Mouse (Mus musculus) spleen, postnatal 10 days (tissue): ENCODE data around the gene Hmgb1.

Source experiments
- DNase-seq, 2 experiments: peaks; one replicate each; pipeline ENCODE4 v3.0.0; 2021 to 2022; ENCODE audit warnings: low spot score in 2 of 2

Hmgb1 gene

DNA sequence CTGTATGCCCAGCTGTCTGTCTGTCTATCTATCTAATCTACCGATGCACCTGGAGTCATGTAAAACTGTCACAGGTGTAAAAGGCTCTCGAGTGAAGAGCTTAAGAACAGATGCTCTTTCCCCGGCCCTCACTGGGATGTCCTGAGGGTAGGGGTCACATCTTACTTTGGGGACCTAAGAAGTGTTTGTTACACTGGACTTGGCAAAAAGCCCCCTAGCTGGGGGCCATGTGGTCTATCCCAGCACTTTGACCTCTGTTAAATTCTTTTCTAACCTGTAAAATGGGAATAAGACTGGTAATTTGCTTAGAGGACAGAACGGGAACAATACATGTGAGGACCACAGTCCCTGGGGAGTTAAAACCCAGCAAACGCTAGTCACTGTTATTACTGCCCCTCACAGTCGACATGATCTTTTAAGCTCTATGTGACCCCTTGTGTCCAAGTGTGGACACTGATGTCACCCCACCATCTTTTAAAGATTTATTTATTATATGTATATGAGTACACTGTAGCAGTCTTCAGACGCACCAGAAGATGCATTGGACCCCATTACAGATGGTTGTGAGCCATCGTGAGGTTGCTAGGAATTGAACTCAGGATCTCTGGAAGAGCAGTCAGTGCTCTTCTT, 80.1 kb downstream of the Hmgb1 start:
- no peak for DNase-seq

DNA sequence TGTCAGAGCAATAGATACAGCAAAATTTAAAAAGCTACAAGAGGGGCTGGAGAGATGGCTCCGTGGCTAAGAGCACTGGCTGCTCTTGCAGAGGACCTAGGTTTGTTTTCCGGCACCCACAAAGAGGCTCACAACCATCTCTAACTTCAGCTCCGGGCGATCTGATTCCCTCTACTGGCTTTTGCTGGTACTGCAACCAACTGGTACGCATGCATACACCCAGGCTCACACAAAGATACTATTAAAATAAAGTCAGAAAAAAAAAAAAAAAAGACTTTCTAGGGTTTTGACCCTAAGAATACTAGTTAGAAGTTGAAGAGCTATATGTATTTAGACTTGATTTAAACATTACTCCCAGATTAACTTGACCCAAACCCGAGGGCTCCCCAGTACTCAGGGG, 82.4 kb downstream of the Hmgb1 start:
- peak in 1 of 2 experiments; percentile 28 for DNase-seq

DNA sequence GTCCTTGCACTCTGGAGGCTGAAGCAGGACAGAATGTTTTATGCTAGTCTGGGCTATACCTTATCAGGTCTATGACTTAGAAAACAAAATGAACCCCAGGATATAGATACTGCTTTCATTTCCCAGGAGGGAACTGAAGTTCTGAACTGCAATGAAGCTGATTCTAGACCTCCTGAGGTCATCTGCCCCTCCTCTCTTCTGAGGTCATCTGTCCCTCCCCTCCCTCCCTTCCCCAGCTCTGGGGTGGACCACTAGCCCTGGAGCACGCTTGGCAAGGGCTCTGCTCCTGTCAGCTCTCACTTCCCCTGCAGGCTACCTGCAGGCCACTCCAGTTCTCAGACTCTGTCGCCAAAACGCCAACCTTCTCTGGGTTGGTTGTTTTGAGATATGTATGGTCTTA, 84.2 kb downstream of the Hmgb1 start:
- DNase-seq, result no peak

DNA sequence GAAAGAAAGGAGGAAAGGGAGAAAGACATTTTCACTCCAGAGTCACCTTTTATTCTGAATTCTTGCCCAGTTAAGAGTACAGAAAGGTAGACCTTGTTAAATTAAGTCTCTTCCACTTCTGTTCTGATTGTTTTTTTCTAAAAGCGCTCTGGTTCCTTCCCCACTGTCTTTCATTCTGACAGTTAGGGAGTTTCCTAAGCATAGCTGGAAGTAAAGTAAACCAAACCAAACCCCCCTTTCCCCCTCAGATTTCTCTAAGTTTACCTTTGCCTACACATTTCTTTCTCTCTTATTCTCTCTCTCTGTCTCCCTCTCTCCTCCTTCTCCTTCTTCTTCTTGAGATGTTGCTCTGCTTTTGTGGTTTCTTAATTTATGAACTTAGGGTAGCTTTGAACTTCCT, 85.3 kb downstream of the Hmgb1 start:
- no peak for DNase-seq

- peak in 1 of 2 experiments; percentile 37 for DNase-seq
Measured at GRCm38 (mm10) chr5:149097841-149098240, 86.4 kb downstream of the Hmgb1 start.

DNA sequence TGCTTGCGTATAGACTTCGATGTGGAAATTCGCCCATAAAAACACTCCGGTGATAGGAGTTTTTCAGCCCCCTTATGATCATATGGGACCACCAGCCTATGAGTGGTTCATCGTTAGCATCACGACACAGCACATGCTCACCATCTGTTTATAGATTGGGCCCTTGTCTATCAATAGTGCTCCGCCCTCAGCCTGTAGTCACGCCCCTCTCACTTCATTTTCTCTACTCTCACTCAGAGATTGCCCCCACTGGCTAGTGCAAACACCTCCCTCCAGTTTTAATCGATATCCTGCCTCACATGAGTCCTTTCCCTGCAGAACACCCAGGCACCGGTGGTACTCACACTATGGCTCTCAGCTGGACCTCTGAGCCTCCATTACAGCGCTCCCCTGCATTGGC, 88.0 kb downstream of the Hmgb1 start:
- DNase-seq, result no peak

- no peak for DNase-seq
Measured at GRCm38 (mm10) chr5:149092926-149093325, 91.4 kb downstream of the Hmgb1 start.

DNA sequence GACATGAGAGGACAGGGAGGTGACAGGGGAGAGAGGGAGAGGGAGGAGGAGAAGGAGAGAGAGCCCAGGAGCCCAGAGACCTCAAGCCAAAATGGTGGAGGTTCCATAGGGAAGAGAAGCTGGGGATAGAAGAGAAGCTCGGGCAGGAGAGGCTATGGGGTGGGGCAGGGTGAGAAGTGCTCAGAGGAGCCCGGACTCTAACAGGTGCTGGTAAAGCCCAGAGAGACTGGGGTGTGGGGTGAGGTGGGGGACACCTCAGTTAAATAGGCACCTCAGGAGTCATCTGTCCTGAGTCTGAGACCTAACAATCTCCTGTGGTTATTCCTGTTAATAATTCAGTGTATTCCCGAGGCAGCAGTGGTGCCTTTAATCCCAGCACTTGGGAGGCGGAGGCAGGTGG, 91.8 kb downstream of the Hmgb1 start:
- no peak for DNase-seq

DNA sequence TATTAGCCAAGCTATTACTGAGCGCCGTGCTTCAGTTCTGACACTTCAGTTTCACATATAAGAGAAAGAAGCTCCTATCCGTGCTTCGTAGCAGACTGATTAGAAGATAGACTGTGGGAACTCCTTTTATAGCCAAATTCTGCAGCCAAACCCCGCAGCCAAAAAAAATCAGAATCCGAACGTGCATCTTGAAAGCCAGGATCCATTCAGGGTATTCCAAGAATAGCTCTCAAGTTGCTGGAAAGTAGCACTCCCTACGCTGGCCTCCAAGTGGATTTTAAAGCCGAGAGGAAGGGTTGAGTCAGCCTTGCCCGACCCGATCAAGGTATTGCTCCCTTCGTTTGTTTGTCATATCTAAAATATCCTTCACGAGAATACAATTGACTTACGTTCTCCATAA, 93.0 kb downstream of the Hmgb1 start:
- DNase-seq, result no peak

DNA sequence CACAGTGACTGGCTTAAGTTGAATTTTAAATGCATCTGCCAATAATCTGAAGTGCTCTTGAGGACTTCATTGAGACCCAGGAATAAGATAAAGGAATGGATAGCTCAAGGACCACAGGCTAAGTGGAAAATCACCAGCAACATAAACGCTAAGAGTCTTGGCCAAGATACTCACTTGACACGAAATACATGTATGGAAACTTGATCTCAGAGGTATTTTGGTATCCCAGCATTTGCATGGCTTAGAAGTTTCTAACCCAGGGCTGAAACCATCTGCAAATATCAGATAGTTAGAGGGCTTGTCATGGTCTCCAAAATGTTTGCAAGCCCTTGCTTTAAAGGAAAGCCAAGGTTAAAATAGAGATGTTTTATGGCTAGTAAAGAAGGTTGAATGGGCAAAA, 94.4 kb downstream of the Hmgb1 start:
- no peak for DNase-seq

GRCm38 (mm10) chr5:149089456-149089855, 94.8 kb downstream of the Hmgb1 start:
- no peak for DNase-seq

DNA sequence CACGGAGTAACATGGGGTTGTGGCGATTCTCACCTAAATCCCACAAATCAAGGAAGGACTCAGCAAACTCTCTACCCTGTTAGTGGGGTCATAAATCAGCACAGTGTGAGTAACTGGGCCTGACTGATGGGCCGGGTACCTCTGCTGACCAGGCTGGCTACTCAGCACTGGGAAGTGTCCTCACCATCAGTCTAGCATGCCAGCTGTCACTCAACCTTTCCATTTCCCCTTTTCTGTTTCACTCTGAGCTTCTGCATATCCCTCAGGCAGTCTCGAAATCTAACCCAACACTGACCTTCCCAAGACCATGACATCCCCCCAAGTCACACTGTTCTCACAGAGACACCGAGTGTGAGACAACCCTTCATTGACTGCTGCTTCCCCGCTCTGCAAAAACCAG, 95.4 kb downstream of the Hmgb1 start:
- peak in 1 of 2 experiments; percentile 44 for DNase-seq

- DNase-seq, result peak in 1 of 2 experiments; percentile 60
Measured at GRCm38 (mm10) chr5:149088149-149088548, 96.1 kb downstream of the Hmgb1 start.

- DNase-seq, result peak; percentile 40 to 78
Measured at GRCm38 (mm10) chr5:149086382-149087244, 97.7 kb downstream of the Hmgb1 start.

GRCm38 (mm10) chr5:149080466-149080865, 103.8 kb downstream of the Hmgb1 start:
- DNase-seq, result no peak

- no peak for DNase-seq
Measured at GRCm38 (mm10) chr5:149079758-149080150, 104.5 kb downstream of the Hmgb1 start.

- no peak for DNase-seq
Measured at GRCm38 (mm10) chr5:149079018-149079757, 105.1 kb downstream of the Hmgb1 start.

- DNase-seq, result no peak
Measured at GRCm38 (mm10) chr5:149077136-149077535, 107.2 kb downstream of the Hmgb1 start.

DNA sequence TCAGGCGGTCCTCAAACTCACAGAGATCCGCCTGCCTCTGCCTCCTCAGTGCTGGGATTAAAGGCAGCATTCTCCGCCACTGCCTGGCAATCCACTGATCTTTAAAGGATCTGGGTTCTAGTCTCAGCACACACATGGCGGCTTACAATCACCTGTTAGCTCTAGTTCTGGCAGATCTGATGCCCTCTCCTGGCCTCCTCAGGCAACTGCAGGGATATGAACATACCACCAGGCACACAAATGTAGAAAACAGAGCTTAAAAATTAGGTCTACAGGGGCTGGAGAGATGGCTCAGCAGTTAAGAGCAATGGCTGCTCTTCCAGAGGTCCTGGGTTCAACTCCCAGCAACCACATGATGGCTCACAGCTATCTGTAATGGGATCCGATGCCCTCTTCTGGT, 112.7 kb downstream of the Hmgb1 start:
- DNase-seq, result no peak

DNA sequence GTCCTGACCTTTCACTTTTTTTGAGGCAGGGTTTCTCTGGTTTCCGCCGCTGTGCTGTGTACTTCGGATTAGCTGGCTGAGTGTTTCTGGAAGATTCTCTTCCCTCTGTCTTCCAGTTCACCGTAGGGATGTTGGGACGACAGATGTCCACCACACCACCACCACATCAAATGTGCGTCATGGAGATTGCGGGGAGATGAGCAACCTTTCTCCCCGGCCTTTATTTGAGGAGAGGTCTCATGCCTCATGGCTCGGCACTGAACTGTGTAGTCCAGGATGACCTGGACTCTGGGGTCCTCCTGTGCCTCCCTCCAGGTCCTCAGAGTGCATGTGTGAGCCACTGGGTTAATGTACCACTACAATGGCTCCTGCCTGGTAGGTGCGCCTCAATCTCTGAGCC, 115.5 kb downstream of the Hmgb1 start:
- no peak for DNase-seq

DNA sequence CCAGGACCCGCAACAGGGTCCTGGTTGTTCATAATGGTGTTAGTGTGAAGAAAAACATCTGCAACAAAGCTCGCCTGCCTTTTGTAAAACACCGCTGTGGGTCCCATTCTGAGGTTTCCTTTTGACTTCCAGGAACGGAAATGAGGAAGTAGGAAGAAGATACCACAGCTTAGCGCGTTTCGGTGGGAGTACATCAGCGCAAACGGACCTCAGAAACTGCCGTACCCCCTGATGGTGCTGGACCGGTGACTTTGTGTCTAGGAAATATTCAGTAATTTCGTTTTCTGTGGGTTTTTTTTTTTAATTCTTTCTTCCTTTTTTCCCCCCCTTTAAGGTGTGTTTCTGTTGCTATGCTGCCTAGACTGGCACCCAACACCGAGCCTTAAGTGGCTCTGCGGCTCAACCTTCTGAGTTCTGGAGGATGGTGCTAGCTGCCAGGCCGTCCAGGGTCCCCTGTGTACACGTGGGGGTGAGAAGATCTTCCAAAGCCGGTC, 116.0 kb downstream of the Hmgb1 start:
- DNase-seq, result peak in 1 of 2 experiments; percentile 31

GRCm38 (mm10) chr5:149067501-149067961, 116.8 kb downstream of the Hmgb1 start:
- DNase-seq, result peak in 1 of 2 experiments; percentile 25
